Mouse (Mus musculus) large intestine, adult 2 months (tissue): ENCODE measurements at regions not wholly inside any gene's neighbourhood (a gene's known extent, or its start where the extent isn't known, plus 50 kb on each side); places are given as distances from the start of the nearest gene placed in this dataset.
A peak's percentile ranks its signal among the peaks of the same experiment; 100 is the strongest.
"Not testable (repeated sequence)": the region's sequence is repeated elsewhere in the genome, so short reads cannot be mapped to it uniquely, and the experiment has no call there.

Experiments
- DNase-seq: peaks from one replicate; pipeline ENCODE4 v3.0.0-alpha.2; 2012; ENCODE audit warnings: low read depth, low spot score
- WGBS: fragments of 180-500 bp; shearing (Covaris S2); methylation state at CpG from one replicate; pipeline ENCODE4 v1.1.7; 2018; 5-methylcytosine and 5-hydroxymethylcytosine counted together

DNA sequence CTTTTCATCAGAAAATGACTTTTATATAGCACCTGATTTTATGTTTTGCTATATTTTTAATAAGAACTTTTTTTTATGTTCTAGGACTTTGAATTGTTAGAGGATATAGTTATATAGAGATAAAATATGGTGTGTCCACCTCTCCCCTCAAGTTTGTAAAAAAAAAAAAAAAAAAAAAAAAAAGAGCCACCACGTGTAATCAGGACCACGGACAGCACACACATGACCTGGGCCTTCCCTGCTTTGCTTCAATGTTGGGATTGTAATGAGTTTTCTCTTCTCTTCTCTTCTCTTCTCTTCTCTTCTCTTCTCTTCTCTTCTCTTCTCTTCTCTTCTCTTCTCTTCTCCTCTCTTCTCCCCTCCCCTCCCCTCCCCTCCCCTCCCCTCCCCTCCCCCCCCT lies 78.5 kb downstream of the 1700010I14Rik start:
- DNase-seq: not testable (repeated sequence)
- WGBS: 11% methylated on average over 2 of the region's 2 CpGs

DNA sequence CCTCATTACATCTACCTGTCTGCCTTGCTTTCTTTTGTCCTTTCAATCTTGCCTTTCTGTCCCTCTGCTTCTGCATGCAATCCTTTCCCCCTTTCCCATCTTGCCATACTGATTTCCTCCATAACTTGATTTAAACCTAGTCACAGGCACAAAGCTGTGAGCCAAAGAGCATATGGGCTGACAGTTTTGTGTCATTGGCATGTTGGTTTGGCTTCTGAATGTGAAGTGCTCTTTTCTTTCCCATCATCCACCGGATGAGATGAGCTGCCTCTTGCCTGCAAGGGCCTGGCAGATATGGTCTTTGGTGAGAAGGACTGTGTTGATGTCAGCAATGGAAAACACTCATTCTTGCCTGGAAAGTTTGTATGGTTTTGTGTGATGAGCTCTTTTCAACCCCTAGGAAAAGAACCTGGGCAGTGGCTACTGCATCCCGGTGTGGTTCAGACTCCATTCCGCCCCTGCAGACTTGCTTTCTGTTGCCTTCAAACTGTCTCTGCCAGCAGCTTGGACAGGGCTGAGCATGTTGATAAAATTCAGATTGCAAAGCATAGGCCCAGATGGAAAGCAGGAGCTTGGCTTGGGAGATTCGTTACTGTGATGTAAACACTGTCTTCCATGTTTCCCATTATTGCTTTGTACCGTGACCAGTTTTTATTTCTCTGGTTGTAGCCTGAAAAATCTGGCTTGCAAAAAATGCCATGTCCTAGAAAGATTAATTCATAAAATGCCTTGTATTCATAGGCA lies 80.9 kb downstream of the 1700010I14Rik start:
- no peak for DNase-seq
- 81% methylated on average over 5 of the region's 5 CpGs for WGBS

DNA sequence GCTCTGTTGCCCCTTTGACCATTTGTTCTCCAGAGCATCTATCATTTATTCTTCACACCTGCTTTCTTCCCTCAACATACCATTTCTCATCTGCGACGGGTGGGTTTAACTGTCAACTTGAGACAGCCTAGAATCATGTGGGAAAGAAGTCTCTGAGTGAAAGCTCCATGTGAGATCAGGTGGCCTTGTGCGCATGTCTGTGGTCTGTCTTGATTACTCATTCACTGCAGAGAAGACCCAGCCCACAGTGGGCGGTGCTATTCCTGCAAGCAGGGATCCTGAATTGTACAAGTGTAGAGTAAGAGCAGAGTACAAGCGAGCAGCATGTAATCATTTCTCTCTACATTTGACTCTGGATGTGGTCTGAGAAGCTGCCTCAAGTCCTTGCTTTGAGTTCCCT lies 95.5 kb downstream of the 1700010I14Rik start:
- WGBS: 91% methylated on average over 5 of the region's 5 CpGs
- DNase-seq: no peak

DNA sequence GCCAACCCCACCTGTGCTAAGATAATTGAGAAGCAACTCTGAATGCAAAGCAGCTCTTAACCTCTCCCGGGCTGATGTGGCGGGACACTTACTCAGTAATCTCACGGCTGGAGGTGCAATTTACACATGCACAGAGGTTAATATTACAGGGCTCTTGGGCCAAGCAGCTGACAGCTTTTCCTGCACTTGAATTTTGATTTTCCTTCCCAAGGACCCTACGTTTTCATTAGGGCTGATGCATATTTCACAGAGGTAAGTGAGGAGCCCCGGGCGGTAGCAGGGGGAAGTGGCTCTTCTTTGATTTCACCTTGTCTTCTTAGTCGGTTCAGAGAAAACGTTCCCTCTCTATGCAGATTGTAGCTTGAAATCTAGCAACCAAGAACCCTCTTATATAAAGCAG lies 139.7 kb downstream of the 1700010I14Rik start:
- 54% methylated on average over 8 of the region's 8 CpGs for WGBS
- DNase-seq: no peak

DNA sequence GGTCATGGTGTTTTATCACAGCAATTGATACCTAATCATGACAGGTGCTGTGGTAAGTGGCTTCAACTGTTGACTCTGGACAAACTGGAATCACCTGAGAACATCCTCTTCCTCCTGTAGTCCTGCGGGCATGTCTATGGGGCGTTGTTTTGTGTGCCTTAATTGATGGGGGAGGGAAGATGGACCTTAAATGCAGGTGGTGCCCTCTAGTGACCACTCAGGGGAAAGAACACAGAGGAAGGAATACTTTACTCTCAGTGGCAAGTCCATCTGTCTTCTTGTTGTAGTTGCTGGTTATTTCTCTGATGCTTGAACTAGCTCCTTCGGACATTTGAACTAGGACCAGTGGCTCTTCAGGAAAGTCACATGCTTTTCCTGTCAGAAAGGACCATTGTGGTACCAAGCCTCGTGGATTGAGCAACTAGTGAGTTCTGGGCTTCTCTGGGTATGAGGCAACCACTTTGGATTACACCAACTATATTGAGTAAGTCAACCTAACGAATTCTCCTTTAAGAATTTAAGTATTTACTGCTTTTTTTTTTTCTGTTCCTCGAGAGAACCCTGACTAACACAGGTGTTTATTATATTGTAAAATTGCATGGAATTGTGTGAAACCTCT lies 157.6 kb downstream of the 1700010I14Rik start:
- no peak for DNase-seq
- WGBS: 48% methylated on average over 6 of the region's 6 CpGs

DNA sequence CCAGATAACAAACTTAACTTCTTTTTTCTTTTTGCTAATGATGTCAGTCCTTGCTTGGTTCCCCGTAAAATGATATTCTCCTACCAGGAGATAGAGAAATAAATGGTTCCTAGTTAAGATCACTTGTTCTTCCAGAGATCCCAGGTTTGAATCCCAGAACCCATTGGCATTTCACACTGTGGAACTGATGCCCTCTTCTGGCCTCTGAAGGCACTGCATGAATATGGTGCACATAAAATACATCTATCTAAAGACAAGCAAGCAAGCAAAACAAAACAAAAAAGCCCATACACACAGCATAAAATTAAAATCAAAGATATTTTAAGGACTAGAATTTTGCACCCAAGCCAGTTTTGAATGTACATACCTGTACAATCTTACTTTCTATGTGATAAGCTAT lies 162.5 kb downstream of the 1700010I14Rik start:
- WGBS: 90% methylated on average over 1 of the region's 1 CpGs
- no peak for DNase-seq

DNA sequence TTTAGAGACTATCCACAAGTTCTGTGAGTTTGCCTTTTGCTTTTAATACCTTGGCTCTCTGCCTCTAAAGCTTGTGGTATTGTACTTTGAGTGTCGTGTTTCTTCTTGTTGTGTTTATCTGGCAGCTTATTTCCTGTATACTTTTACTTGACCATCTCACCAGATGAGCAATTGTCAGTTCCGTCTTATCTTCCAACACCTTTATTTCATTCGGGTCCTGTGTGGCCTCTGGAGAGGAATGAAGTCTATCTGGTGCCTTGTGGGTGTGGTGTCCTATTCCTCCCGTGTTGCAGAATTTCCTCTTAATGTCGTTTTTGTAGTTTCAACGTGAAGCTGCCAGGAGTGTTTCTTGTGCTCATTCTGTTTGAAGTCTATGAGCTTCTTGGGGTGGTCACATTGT lies 174.0 kb downstream of the 1700010I14Rik start:
- no peak for DNase-seq
- 59% methylated on average over 6 of the region's 6 CpGs for WGBS

DNA sequence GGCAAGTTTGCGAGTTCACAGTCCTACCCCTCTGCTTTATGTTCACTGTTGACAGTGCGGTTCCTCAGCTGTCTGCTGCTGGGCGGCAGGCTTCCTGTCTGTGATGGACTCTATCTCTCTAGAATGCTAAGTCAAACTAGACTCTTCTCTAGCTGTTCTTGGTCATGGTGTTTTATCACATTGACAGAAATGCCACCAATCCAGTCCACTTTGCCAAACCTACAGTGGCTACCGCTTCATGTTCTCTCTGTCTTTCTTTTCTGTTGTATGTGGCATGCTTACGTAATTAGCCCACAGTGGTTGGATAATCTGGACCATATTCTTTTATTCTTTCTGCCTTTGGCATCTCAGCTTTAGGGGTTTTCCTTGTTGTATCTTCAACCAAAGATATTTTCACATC lies 174.5 kb downstream of the 1700010I14Rik start:
- 84% methylated on average over 5 of the region's 5 CpGs for WGBS
- DNase-seq: no peak

DNA sequence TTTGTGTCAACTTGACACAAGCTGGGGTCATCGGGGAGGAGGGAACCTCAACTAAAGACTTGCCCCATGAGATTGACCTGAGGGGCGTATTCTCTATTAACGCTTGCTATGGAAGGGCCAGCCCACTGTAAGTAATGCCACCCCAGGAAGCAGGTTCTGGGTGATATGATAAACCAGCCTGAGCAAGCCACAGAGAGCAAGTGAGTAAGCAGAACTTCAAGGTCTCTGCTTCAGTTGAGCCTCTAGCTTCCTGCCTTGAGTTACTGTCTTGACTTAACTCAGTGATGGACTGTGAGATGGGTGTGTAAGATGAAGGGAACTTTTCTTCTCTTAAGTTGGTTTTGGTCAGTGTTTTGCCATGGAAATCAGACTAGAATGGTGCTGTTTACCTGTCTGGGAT lies 175.2 kb downstream of the 1700010I14Rik start:
- no peak for DNase-seq
- 94% methylated on average over 3 of the region's 3 CpGs for WGBS

DNA sequence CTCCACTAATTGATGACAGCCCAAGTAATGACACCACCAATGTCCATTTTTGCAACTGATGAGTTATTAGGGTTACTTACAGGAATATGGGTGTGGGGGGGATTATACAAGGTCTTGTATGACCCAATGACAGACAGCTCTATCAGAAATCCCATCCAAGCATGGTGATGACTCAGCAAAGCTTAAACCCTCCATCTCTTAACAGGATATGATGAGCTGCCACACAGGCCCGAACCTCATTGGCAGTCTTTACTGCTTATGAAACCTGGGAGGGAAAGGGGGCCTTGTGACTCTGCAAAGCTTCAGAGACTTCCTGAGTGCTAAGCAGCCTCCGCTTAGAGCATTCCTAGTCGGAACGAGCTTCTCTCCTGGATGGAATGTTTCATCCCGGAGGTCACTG lies 176.4 kb downstream of the 1700010I14Rik start:
- WGBS: 78% methylated on average over 5 of the region's 5 CpGs
- no peak for DNase-seq

DNA sequence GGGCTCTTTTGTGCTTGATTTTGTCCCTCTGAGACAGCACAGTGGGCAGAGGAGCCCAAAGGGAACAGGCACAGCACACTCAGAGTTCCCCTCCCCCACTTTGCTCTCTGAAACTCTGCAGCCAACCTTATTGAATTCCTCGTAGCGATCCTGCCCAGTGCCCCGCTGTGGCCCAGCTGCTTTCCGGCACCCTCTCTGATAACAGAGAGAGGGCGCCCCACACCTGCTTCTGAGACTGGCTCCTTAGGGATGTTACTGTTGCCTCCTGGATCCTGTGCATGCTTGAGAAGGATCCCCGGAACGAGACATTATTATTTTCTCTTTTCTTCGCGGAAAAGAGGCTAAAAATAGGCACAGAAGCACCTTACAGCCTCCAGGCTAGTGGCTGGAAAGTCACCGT lies 179.0 kb downstream of the 1700010I14Rik start:
- 3% methylated on average over 10 of the region's 10 CpGs for WGBS
- DNase-seq: no peak

DNA sequence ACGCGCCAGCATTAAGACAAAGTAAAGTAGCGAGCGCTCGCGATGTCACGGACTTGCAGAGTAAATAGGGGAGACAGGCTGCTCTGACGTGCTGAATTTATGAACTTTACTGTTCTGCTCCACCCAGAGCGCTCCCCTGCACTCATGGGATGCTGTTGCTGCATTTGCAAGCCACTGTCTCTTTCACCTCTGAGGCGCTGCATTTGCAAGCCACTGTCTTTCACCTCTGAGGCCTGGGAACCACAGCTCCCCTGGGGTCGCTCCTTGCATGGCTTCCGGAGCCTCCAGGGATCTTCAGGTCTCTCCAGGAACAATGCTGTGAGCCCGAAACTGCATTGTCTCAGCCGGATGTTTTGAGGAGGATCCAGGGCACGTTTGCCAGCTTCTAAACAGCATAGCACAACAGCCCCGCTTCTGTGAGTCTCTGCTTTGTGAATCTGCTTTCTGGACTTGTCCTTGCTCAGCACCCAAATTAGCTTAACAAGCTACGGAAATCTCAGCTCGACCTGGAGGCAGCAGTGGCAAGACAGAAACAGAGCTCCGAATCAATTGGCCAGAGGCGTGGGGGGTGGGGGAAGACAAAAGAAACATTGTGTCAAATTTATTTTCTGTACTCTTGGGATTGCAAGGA lies 179.6 kb downstream of the 1700010I14Rik start:
- no peak for DNase-seq
- 3% methylated on average over 20 of the region's 20 CpGs for WGBS

DNA sequence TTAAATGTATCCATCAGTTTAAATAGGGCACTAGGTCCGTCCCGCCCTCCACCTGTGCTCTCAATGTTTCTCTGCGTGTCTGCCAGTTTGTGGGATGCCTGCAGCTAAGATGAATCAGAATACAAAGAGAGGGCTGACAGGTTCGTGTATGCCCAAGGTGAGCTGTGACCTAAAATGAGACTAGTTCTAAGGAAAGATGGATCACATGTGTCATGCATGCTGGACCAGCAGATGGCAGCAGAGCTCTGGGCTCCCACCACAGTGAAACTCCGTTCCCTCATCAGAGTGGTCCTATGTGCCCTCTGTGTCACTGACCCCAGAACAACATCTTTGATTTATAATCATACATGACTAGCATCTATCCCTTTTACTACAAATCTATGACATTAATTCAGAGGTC lies 180.3 kb downstream of the 1700010I14Rik start:
- WGBS: 2% methylated on average over 5 of the region's 5 CpGs
- DNase-seq: no peak

DNA sequence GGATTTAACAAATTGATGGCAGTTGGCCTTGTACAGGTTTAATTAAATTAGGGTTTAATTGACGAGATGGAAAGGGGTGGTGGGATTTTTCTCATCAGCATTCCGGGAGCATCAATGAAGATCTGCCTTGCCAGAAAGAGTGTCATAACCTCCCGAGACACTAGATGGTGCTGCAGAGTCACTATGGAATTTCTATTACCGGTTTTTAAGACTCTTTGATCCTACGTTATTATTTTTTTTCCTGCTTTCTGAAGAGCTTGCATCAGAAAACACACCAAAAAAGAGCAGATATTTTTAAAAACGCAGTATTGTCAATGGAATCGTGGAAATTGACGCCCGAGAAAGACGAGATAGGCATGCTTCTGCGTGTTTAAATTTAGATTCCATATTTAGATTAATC lies 181.2 kb downstream of the 1700010I14Rik start:
- WGBS: 8% methylated on average over 11 of the region's 11 CpGs
- DNase-seq: peak; percentile 7

DNA sequence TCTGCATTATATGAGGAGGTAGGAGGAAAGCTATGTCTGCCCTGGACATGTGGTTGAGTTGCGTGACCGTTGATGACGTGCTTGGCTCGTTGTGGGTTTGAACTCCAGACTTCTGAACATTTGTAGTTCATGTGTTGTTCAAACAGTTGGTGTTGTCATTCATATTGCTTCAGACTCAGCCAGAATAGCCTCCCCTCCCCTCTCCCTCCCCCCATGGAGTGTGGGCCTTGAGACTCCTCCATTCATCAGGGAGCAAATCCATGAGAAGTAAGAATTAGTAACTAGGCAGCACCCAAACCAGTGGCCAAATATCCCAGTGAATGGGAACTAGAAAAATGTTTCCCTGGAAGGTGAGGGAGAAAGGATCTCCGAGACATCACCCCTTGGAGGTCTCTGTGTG lies 209.0 kb downstream of the 1700010I14Rik start:
- no peak for DNase-seq
- 90% methylated on average over 5 of the region's 5 CpGs for WGBS

DNA sequence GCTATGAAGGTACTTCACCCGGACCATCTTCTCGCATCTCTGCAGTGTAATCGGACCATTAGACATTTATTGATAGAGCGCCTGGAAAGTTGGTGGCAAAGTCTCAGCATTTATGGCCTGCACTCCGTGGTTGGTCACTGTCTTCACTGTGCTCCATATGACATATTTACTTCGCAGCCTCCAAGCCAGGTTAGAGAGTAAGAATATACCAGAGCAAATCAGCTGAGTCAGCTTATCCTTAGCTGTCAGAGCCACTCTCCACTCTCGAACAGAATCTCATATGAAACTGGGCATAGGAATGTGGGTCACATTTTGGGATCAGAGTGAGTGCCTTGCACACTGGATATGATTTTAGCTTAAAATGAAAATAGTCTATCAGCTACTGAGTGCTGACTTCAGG lies 212.3 kb downstream of the 1700010I14Rik start:
- WGBS: 85% methylated on average over 7 of the region's 7 CpGs
- no peak for DNase-seq

DNA sequence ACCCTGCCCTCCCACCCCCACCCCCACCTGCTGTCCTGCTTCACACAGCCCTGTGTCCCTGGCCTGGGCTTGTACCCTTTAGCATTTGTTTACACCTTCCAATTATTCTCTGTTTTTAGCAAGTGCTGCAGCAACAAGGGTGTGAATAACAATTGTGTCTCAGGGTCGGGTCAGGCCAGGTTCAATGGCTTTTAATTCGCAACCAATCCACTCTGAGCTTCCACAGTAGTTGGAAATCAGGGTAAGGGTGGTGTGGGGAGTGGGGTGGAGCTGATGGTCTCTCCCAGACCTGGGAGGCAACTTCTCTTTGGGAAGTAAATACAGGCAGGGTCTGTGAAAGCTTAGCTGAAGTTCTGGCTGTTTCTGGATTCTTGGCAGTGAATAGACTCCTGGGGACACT lies 214.4 kb downstream of the 1700010I14Rik start:
- WGBS: 30% methylated on average over 2 of the region's 2 CpGs
- no peak for DNase-seq

DNA sequence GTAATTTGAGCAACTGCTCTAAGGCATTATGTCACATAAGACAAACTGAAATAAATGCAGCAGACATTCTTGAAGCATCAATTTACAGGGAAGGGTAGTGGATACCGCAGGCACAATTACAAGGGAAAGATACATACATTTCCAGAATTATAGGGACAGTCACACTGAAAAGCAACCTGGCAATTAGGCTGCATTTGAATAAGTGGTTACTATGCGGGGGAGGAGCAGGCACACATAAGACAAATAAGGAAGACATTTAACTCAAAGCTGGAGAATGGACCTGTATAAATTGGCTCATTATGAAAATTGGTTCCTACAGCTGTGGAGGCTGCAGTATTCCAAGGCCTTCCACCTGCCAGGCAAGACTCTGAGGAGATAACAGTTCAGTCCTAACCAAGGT lies 211.2 kb upstream of the Gm17728 start:
- no peak for DNase-seq
- WGBS: 84% methylated on average over 2 of the region's 2 CpGs

DNA sequence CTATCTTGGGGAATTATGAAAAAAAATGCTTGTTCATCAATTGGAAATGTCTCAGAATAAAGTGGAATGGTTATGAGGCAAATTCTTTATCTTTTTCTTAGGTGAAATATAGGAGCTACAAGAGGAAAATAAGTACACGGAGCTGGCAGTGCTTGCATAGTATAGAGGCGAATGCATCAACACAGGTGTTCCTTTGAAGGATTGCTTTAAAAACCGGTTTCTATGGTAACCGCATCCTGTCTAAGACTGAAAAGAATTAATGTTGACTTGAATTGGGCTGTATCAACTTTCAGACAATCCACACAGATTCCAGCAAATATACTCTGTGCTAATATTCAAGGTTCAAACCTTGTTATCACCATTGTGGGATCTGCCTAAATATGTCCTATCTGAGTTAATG lies 198.8 kb upstream of the Gm17728 start:
- 89% methylated on average over 4 of the region's 4 CpGs for WGBS
- no peak for DNase-seq

DNA sequence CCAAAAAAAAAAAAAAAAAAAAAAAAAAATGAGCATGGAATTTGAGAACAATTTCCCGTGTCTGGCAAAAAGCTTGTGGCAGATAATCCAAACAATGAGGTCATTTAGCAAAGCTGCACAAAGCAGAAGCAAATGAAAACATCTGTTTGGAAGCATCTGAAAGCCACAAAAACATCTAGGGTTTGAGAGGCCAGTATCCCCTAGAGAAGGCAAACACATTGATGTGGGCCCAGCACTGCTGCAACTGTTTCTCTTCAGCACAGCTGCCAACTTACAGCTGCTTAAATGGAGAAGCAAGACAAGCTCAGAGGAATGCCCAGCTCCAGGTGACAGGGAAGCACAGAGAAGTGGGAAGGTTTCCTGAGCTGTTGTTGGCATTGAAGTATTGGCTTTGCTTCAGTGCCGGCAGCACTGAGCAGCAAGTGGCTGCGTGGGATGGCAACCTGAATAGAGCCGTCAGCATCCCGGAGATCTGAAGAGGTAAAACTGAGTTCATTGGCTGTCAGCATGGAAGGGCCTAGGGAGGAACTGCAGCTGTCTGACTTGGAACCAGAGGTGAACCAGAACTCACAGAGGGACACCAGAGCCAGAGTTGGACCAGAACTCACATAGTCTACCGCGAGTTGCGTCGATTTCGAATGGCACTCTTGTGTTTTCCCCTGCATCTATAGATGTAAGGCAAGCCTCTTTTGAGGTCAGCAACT lies 193.8 kb upstream of the Gm17728 start:
- 64% methylated on average over 10 of the region's 10 CpGs for WGBS
- no peak for DNase-seq

DNA sequence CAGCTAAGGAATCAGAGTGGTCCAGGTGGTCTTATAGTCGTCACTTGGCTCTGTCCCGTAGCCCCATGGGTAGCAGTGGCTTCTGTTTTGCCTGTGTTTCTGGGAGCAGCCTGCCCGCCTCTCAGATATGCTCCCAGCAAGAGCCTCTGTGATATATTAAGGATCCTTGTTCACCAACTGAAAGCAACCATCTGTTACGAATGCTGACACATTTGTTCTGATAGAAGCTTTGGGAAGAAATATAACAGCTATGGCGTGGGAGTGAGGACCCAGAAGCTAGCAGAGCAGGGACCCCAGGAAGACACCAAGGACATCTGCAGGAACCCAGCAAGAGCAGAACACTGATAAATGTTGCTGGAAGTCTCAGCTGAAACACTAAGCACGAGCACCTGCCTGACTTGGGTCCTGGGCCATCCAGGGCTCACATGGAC lies 186.7 kb upstream of the Gm17728 start:
- DNase-seq: no peak
- WGBS: 44% methylated on average over 6 of the region's 6 CpGs
